Mouse (Mus musculus): Measurements from ENCODE around the gene Hist1h2bg. TPM values are rescaled to one million over a fixed set of nuclear protein-coding genes. Genes with fewer than 3 reads are reported as not detected.

Hist1h2bg gene
- polyA plus RNA-seq, 1 experiment: 19.7 TPM

Other genes with a start within 250 kb of the Hist1h2bg start
- gene Zfp322a, start 202.2 kb upstream of the Hist1h2bg start, polyA plus RNA-seq (2012; ENCODE audit: low replicate concordance): 0.23 and 1.0 TPM in 2 replicates
- 4.0 and 4.7 TPM in 2 replicates for gene Abt1, start 147.5 kb upstream of the Hist1h2bg start, polyA plus RNA-seq (2012; ENCODE audit: low replicate concordance)
- gene Btn1a1, start 105.5 kb upstream of the Hist1h2bg start, polyA plus RNA-seq (2012; ENCODE audit: low replicate concordance): 0.12 and 0.15 TPM in 2 replicates
- gene Btn2a2, start 82.5 kb upstream of the Hist1h2bg start, polyA plus RNA-seq (2012; ENCODE audit: low replicate concordance): not detected in 2 replicates
- 22.4 and 24.1 TPM in 2 replicates for gene Hist1h4h, start 40.3 kb upstream of the Hist1h2bg start, polyA plus RNA-seq (2012; ENCODE audit: low replicate concordance)
- gene Hist1h2af, start 37.5 kb upstream of the Hist1h2bg start, polyA plus RNA-seq (2012; ENCODE audit: low replicate concordance): 1,274 and 2,101 TPM in 2 replicates
- gene Hist1h3g, start 36.0 kb upstream of the Hist1h2bg start, polyA plus RNA-seq (2012; ENCODE audit: low replicate concordance): 9.7 and 27.2 TPM in 2 replicates
- 2.6 and 2.9 TPM in 2 replicates for gene Hist1h2bh, start 28.0 kb upstream of the Hist1h2bg start, polyA plus RNA-seq (2012; ENCODE audit: low replicate concordance)
- gene Hist1h3f, start 27.3 kb upstream of the Hist1h2bg start, polyA plus RNA-seq (2012; ENCODE audit: low replicate concordance): 7.8 and 13.9 TPM in 2 replicates
- gene Hist1h4f, start 19.7 kb upstream of the Hist1h2bg start, polyA plus RNA-seq (2012; ENCODE audit: low replicate concordance): 39.6 and 48.6 TPM in 2 replicates
- gene Hist1h1d, start 18.1 kb upstream of the Hist1h2bg start, polyA plus RNA-seq (2012; ENCODE audit: low replicate concordance): 0.89 and 1.4 TPM in 2 replicates
- gene Hist1h3e, start 9.0 kb upstream of the Hist1h2bg start, polyA plus RNA-seq (2012; ENCODE audit: low replicate concordance): 12.2 and 20.5 TPM in 2 replicates
- 20.4 and 37.8 TPM in 2 replicates for gene Hist1h2ae, start 176 bp upstream of the Hist1h2bg start, polyA plus RNA-seq (2012; ENCODE audit: low replicate concordance)
- 15.2 and 20.1 TPM in 2 replicates for gene Hist1h2bf, start 2.8 kb downstream of the Hist1h2bg start, polyA plus RNA-seq (2012; ENCODE audit: low replicate concordance)
- gene Hist1h2ad, start 3.0 kb downstream of the Hist1h2bg start, polyA plus RNA-seq (2012; ENCODE audit: low replicate concordance): 1.2 and 1.8 TPM in 2 replicates
- 1.1 and 5.4 TPM in 2 replicates for gene Hist1h3d, start 4.4 kb downstream of the Hist1h2bg start, polyA plus RNA-seq (2012; ENCODE audit: low replicate concordance)
- 21.9 and 50.4 TPM in 2 replicates for gene Hist1h4d, start 10.2 kb downstream of the Hist1h2bg start, polyA plus RNA-seq (2012; ENCODE audit: low replicate concordance)
- 1.7 and 2.0 TPM in 2 replicates for gene Hist1h2be, start 49.7 kb downstream of the Hist1h2bg start, polyA plus RNA-seq (2012; ENCODE audit: low replicate concordance)
- gene Hist1h1e, start 51.2 kb downstream of the Hist1h2bg start, polyA plus RNA-seq (2012; ENCODE audit: low replicate concordance): 6.8 and 18.7 TPM in 2 replicates
- gene Hist1h2ac, start 112.6 kb downstream of the Hist1h2bg start, polyA plus RNA-seq (2012; ENCODE audit: low replicate concordance): 1.7 and 2.0 TPM in 2 replicates
- gene Hist1h2bc, start 112.8 kb downstream of the Hist1h2bg start, polyA plus RNA-seq (2012; ENCODE audit: low replicate concordance): 3.1 and 3.3 TPM in 2 replicates
- gene Hist1h1t, start 124.4 kb downstream of the Hist1h2bg start, polyA plus RNA-seq (2012; ENCODE audit: low replicate concordance): not detected in 2 replicates
- gene Hist1h4c, start 127.1 kb downstream of the Hist1h2bg start, polyA plus RNA-seq (2012; ENCODE audit: low replicate concordance): 3.9 and 4.0 TPM in 2 replicates
- 5.0 and 7.1 TPM in 2 replicates for gene Hfe, start 139.5 kb downstream of the Hist1h2bg start, polyA plus RNA-seq (2012; ENCODE audit: low replicate concordance)
- gene Hist1h1c, start 167.4 kb downstream of the Hist1h2bg start, polyA plus RNA-seq (2012; ENCODE audit: low replicate concordance): 13.0 and 32.3 TPM in 2 replicates
- 4.9 and 12.8 TPM in 2 replicates for gene Hist1h3c, start 174.2 kb downstream of the Hist1h2bg start, polyA plus RNA-seq (2012; ENCODE audit: low replicate concordance)
- 14.4 and 31.0 TPM in 2 replicates for gene Hist1h2bb, start 175.3 kb downstream of the Hist1h2bg start, polyA plus RNA-seq (2012; ENCODE audit: low replicate concordance)
- gene Hist1h2ab, start 179.7 kb downstream of the Hist1h2bg start, polyA plus RNA-seq (2012; ENCODE audit: low replicate concordance): 39.8 and 47.5 TPM in 2 replicates
- gene Hist1h3b, start 180.9 kb downstream of the Hist1h2bg start, polyA plus RNA-seq (2012; ENCODE audit: low replicate concordance): 4.5 and 16.4 TPM in 2 replicates
- gene Hist1h4b, start 185.6 kb downstream of the Hist1h2bg start, polyA plus RNA-seq (2012; ENCODE audit: low replicate concordance): 7.2 and 8.6 TPM in 2 replicates
- gene Hist1h4a, start 189.8 kb downstream of the Hist1h2bg start, polyA plus RNA-seq (2012; ENCODE audit: low replicate concordance): 40.2 and 48.3 TPM in 2 replicates
- gene Hist1h3a, start 191.0 kb downstream of the Hist1h2bg start, polyA plus RNA-seq (2012; ENCODE audit: low replicate concordance): 0.45 and 5.1 TPM in 2 replicates
- 1.2 and 1.7 TPM in 2 replicates for gene Hist1h1a, start 192.3 kb downstream of the Hist1h2bg start, polyA plus RNA-seq (2012; ENCODE audit: low replicate concordance)
- not detected in 2 replicates for gene Trim38, start 198.5 kb downstream of the Hist1h2bg start, polyA plus RNA-seq (2012; ENCODE audit: low replicate concordance)
- gene Slc17a2, start 235.6 kb downstream of the Hist1h2bg start, polyA plus RNA-seq (2012; ENCODE audit: low replicate concordance): not detected in 2 replicates